Mouse (Mus musculus) MEL (cell line): ENCODE data around the gene Golga4. TPM values are rescaled to one million over a fixed set of nuclear protein-coding genes. Genes with fewer than 3 reads are reported as not detected.
A peak's percentile ranks its signal among the peaks of the same experiment; 100 is the strongest.

ENCODE experiments used
- DNase-seq: peaks from one replicate; pipeline ENCODE4 v3.0.0; 2011; ENCODE audit warnings: low read depth, low spot score
- H3K27ac ChIP-seq: 2 replicates; pipeline ENCODE4 v1.5.1; 2012; ENCODE audit warnings: low read depth, mild to moderate bottlenecking, control low read depth, low read length, moderate library complexity; ENCODE audit not compliant: control insufficient read depth
- H3K27me3 ChIP-seq, 2 experiments: fragments of 150-350 bp in 1 of 2; sonication (generic) in 1 of 2; 2 replicates each; pipeline ENCODE4 v1.6.1; 2012; ENCODE audit warnings: low read length in 2 of 2, mild to moderate bottlenecking in 2 of 2, improper control_type of control experiment in 1 of 2, moderate library complexity in 1 of 2; ENCODE audit not compliant: insufficient read depth in 2 of 2, control insufficient read depth in 1 of 2
- H3K36me3 ChIP-seq, 2 experiments: 2 replicates each; pipeline ENCODE4 v1.6.1; 2012 to 2014; ENCODE audit warnings: low read length in 2 of 2, improper control_type of control experiment in 1 of 2, inconsistent platforms in 1 of 2, mild to moderate bottlenecking in 1 of 2; ENCODE audit not compliant: insufficient read depth in 2 of 2, control insufficient read depth in 1 of 2
- H3K4me1 ChIP-seq, 2 experiments: fragments of 150-350 bp in 1 of 2; sonication (generic) in 1 of 2; 2 replicates each; pipeline ENCODE4 v1.6.1; 2012; ENCODE audit warnings: low read length in 2 of 2, improper control_type of control experiment in 1 of 2, mild to moderate bottlenecking in 1 of 2; ENCODE audit not compliant: insufficient read depth in 2 of 2, control insufficient read depth in 1 of 2
- H3K4me3 ChIP-seq, 2 experiments: fragments of 150-350 bp in 1 of 2; sonication (generic) in 1 of 2; 2 replicates each; pipeline ENCODE4 v1.5.1; 2012; ENCODE audit warnings: low read depth in 2 of 2, low read length in 2 of 2, mild to moderate bottlenecking in 2 of 2, moderate library complexity in 2 of 2, control low read depth in 1 of 2, improper control_type of control experiment in 1 of 2; ENCODE audit not compliant: control insufficient read depth in 1 of 2, insufficient read depth in 1 of 2
- H3K79me2 ChIP-seq: 2 replicates; pipeline ENCODE4 v1.6.1; 2012; ENCODE audit warnings: mild to moderate bottlenecking, low read length, moderate library complexity; ENCODE audit not compliant: control insufficient read depth, poor library complexity, insufficient read depth
- H3K9ac ChIP-seq: 2 replicates; pipeline ENCODE4 v1.6.1; 2012; ENCODE audit warnings: low read depth, mild to moderate bottlenecking, control low read depth, low read length, moderate library complexity; ENCODE audit not compliant: control insufficient read depth, poor library complexity, severe bottlenecking
- H3K9me3 ChIP-seq: fragments of 150-350 bp; sonication (generic); replicated peaks from 2 replicates; pipeline ENCODE4 v1.6.1; 2012; ENCODE audit warnings: mild to moderate bottlenecking, low read length, improper control_type of control experiment, moderate library complexity; ENCODE audit not compliant: insufficient read depth
- CHD1 ChIP-seq: IDR thresholded peaks from 2 replicates; pipeline ENCODE4 v1.6.1; 2012; ENCODE audit warnings: low read depth, mild to moderate bottlenecking, inconsistent platforms, low read length, improper control_type of control experiment
- E2F4 ChIP-seq: IDR thresholded peaks from 2 replicates; pipeline ENCODE4 v1.6.1; 2011; ENCODE audit warnings: low read depth, low read length, improper control_type of control experiment, borderline replicate concordance
- ELF1 ChIP-seq: IDR thresholded peaks from 2 replicates; pipeline ENCODE4 v1.6.1; 2014; ENCODE audit warnings: low read depth, mild to moderate bottlenecking, inconsistent platforms, low read length, improper control_type of control experiment, moderate library complexity
- ETS1 ChIP-seq: IDR thresholded peaks from 2 replicates; pipeline ENCODE4 v1.6.1; 2012; ENCODE audit warnings: low read depth, mild to moderate bottlenecking, inconsistent platforms, low read length, improper control_type of control experiment, moderate library complexity
- GATA1 ChIP-seq: IDR thresholded peaks from 2 replicates; pipeline ENCODE4 v1.6.1; 2011; ENCODE audit warnings: low read depth, low read length, improper control_type of control experiment
- MEF2A ChIP-seq: IDR thresholded peaks from 2 replicates; pipeline ENCODE4 v1.6.1; 2014; ENCODE audit warnings: low read depth, mild to moderate bottlenecking, inconsistent platforms, low read length, improper control_type of control experiment; ENCODE audit not compliant: poor library complexity, insufficient replicate concordance, severe bottlenecking; ENCODE audit errors: extremely low read depth
- MYB ChIP-seq: IDR thresholded peaks from 2 replicates; pipeline ENCODE4 v1.6.1; 2011; ENCODE audit warnings: mild to moderate bottlenecking, low read depth, low read length, improper control_type of control experiment
- RAD21 ChIP-seq: IDR thresholded peaks from 2 replicates; pipeline ENCODE4 v1.6.1; 2011; ENCODE audit warnings: mild to moderate bottlenecking, low read depth, low read length, improper control_type of control experiment
- USF1 ChIP-seq: IDR thresholded peaks from 2 replicates; pipeline ENCODE4 v1.6.1; 2014; ENCODE audit warnings: low read depth, mild to moderate bottlenecking, inconsistent platforms, low read length, improper control_type of control experiment, moderate library complexity
- USF2 ChIP-seq, 2 experiments: IDR thresholded peaks; 2 replicates each; pipeline ENCODE4 v1.6.1; 2011 to 2012; ENCODE audit warnings: improper control_type of control experiment in 2 of 2, low read length in 2 of 2, borderline replicate concordance in 1 of 2, inconsistent platforms in 1 of 2, low read depth in 1 of 2, mild to moderate bottlenecking in 1 of 2; ENCODE audit not compliant: insufficient read depth in 1 of 2
- polyA plus RNA-seq, 2 experiments: library from polyadenylated mRNA; stranded (reverse) in 1 of 2; unstranded in 1 of 2; fragments of >175 nt in 1 of 2; fragments of >200 nt in 1 of 2; gene quantifications; 2 replicates each; pipeline versions ENCODE4 v1.2.1 to v1.2.4; 2012; ENCODE audit warnings: low replicate concordance in 2 of 2, low read depth in 1 of 2; ENCODE audit not compliant: insufficient read length in 2 of 2, insufficient read depth in 1 of 2, missing spikeins in 1 of 2
- total RNA-seq: library from RNA; depleted of rRNA; stranded (reverse); fragments of 300-350 nt; gene quantifications from 2 replicates; pipeline ENCODE4 v1.2.3, GENCODE M21; 2012

The Golga4 gene
- total and polyA plus RNA-seq, 3 experiments: 29.8 to 465 (median 38.9) TPM

DNA sequence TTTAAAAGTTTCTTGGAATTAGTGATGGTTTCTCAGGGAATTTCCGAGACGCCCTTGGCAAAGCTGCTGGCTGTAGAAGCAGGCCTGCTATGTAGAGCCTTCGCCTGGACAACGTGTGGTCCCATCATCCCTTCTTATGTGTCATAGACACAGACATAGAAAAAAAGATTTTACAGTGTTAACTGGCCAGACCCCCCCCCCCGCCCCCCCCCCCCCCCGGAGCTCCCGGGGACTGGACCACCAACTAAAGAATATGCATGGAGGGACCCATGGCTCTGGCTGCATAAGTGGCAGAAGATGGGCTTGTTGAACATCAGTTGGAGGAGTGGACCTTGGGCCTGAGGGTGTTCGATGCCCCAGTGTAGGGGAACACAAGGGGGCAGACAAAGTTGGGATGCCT is 11.6 kb downstream of the Golga4 start:
- Histone ChIP-seq H3K36me3 (peaks cover 20 to 38% of the 10 kb centered on the region in 2 experiments), H3K9me3 (no peaks in the 10 kb centered on the region), H3K27me3 (no peaks in the 10 kb centered on the region), H3K9ac (no peak overlapping the region), H3K79me2 (peaks cover 23% of the 10 kb centered on the region), H3K4me1 (peaks cover 22 to 33% of the 10 kb centered on the region in 2 experiments), H3K4me3 (no peak overlapping the region), H3K27ac (no peak overlapping the region)
- TF ChIP-seq CHD1 (no peak), RAD21 (no peak), GATA1 (no peak), MYB (no peak)
- DNase-seq: no peak

- Histone ChIP-seq H3K4me1 (peaks cover 16 to 19% of the 10 kb centered on the region in 2 experiments), H3K9me3 (no peaks in the 10 kb centered on the region), H3K27ac (no peak overlapping the region), H3K79me2 (peaks cover 17% of the 10 kb centered on the region), H3K36me3 (peaks cover 24 to 27% of the 10 kb centered on the region in 2 experiments), H3K9ac (no peak overlapping the region), H3K4me3 (no peak overlapping the region), H3K27me3 (no peaks in the 10 kb centered on the region)
- no peak for DNase-seq
- TF ChIP-seq USF1: no peak
- TF ChIP-seq USF2 (IDR thresholded peaks at IDR 0.05; ENCODE audit: borderline replicate concordance in 1 of 2, insufficient read depth in 1 of 2, low read depth in 1 of 2, low read length in 2 of 2): 0 out of 4 replicates have a peak, but pooled peaks of 1 of the 2 experiments have one; percentile 3
Measured at GRCm38 (mm10) chr9:118519101-118519500, 13.0 kb downstream of the Golga4 start.

GRCm38 (mm10) chr9:118520011-118520410 is 13.9 kb downstream of the Golga4 start:
- Histone ChIP-seq H3K4me1 (peaks cover 14 to 18% of the 10 kb centered on the region in 2 experiments), H3K9ac (no peak overlapping the region), H3K36me3 (peaks cover 20 to 21% of the 10 kb centered on the region in 2 experiments), H3K27ac (no peak overlapping the region), H3K27me3 (no peaks in the 10 kb centered on the region), H3K4me3 (no peak overlapping the region), H3K9me3 (no peaks in the 10 kb centered on the region), H3K79me2 (peaks cover 17% of the 10 kb centered on the region)
- no peak for DNase-seq
- peak; percentile 29; the same call in 1 of the 2 replicates for TF ChIP-seq ETS1
- TF ChIP-seq USF1: no peak

GRCm38 (mm10) chr9:118520858-118521257 is 14.8 kb downstream of the Golga4 start:
- Histone ChIP-seq H3K27ac (no peak overlapping the region), H3K4me1 (peaks cover 6 to 10% of the 10 kb centered on the region in 2 experiments), H3K79me2 (peaks cover 17% of the 10 kb centered on the region), H3K4me3 (no peak overlapping the region), H3K9ac (no peak overlapping the region), H3K36me3 (peaks cover 12 to 21% of the 10 kb centered on the region in 2 experiments), H3K27me3 (no peaks in the 10 kb centered on the region), H3K9me3 (no peaks in the 10 kb centered on the region)
- TF ChIP-seq ELF1: no peak
- TF ChIP-seq E2F4: no peak
- TF ChIP-seq MEF2A: no peak
- no peak for DNase-seq
